Mouse (Mus musculus): ENCODE measurements at regions not wholly inside any gene's neighbourhood (a gene's known extent, or its start where the extent isn't known, plus 50 kb on each side); places are given as distances from the start of the nearest gene placed in this dataset.

DNA sequence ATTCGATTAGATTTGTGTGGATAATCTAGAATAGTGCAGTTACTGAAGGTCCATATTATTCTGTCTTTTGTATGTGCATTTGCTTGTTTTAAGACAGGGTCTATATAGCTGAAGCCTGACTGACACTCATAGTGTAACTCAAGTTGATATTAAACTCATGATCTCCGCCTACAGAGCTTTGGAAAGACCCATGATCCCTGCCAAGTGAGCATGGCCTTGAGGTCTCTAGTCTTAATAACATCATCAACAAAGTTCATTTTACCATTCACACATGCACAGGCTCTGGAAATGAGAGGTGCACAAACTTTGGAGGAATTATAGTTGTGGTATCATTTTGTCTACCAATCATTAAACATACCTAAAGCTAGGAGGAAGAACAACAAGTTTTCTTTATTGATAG, 412.4 kb upstream of the Adamts16 start:
- no peak for DNase-seq (ENCODE audit: low spot score in 2 of 2)

- DNase-seq (ENCODE audit: low spot score in 2 of 2) = no peak
Observed at GRCm38 (mm10) chr13:71248261-71249031, 406.8 kb upstream of the Adamts16 start.

DNA sequence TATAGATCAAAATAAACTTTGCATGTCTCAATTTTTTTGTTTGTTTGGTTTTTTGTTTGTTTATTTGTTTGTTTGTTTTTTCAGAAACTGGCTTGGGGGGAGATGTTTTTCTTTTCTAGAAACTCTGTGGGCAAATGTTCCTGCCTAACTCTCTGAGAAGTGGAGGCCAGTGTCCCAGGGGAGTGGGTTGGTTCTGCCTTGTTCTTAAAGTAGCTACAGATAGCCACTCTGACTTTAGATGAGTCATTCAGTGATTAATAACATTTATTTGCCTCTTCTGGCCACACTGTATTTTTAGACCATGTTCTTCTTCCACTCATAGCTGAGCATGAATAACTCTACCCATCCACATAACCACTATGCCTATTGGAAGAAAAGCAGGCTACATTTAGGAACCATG, 405.6 kb upstream of the Adamts16 start:
- no peak for DNase-seq (ENCODE audit: low spot score in 2 of 2)

DNA sequence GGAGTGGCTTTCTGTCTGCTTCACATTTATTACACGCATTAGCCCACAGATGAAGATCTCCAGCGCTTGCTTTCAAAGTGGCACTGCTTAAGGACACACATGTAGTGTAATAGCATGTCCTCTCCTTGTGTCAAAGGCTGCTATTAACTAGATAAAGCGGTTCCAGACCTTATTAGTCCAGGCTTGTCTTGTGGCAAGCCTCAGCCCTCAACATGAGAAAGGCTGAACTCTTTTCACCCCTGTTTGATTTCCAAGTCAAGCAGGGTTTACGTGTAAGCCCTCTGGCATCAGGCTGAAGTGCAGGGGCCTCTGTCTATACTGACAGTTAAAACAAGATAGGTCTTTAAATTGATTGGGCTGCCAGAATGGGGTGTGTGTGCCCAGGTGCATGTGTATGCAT, 403.7 kb upstream of the Adamts16 start:
- no peak for DNase-seq (ENCODE audit: low spot score in 2 of 2)

GRCm38 (mm10) chr13:71239782-71240181, 398.2 kb upstream of the Adamts16 start:
- DNase-seq (ENCODE audit: low spot score in 2 of 2) = no peak

GRCm38 (mm10) chr13:71235338-71235737, 393.7 kb upstream of the Adamts16 start:
- DNase-seq (ENCODE audit: low spot score in 2 of 2) = no peak

DNA sequence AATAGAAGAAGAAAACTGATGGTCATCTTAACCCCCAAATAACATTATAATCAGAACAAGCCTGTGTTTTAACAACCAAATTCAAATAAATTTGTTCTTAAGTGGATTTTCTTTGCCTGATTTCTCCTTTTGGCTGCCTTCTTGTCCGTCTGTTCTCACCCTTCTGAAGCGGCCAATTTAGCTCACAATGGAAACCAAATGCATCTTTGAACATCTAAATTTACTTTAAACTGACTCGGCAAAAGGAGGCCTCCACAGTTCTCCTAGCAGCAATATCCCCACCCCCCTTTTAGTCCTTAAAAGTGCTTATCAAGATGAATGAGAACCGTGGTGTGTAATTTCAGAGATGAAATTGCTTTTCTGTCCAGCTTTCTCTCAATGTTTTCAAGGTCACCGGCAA, 389.6 kb upstream of the Adamts16 start:
- peak; percentile 6 to 13 for DNase-seq (ENCODE audit: low spot score in 2 of 2)

DNA sequence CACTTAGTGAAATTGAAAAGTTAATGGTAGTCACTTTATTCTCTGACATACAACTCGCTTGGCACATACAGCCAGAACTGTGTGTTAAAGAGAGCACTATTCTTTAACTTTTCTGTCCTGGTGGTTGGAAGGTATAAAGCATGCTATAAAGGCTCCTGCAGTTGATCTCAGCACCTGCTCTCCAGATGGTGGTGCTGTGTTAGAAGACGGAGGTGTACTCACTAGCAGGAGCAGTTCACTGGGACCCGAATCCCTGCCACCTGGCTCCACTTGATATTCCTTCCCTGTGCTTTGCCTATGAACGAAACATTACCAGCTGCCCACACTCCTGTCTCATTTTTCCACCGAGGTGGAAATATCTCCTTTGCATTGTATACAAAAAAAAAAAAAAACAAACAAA, 373.2 kb upstream of the Adamts16 start:
- no peak for DNase-seq (ENCODE audit: low spot score in 2 of 2)

- DNase-seq (ENCODE audit: low spot score in 2 of 2) = no peak
Observed at GRCm38 (mm10) chr13:71211363-71211762, 369.8 kb upstream of the Adamts16 start.

GRCm38 (mm10) chr13:71210658-71211251, 369.1 kb upstream of the Adamts16 start:
- DNase-seq (ENCODE audit: low spot score in 2 of 2) = no peak

DNA sequence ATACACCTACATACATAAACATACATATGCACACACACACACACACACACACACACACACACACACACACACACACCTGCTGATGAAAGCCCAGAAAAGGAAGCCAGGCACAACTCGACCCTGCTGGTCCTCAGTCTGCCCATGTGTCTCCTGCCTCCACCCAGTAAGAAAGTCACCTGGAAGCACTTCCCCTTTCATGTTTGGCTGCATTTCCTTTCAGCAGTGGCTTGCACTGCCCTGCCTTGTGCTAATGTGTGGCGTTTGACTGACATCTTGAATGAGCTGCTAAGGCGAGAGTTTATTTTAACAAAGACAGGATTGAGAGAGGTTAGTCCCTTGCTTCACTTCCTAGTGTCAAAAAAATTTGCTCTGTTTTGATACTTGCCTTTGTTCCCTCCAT, 364.1 kb upstream of the Adamts16 start:
- no peak for DNase-seq (ENCODE audit: low spot score in 2 of 2)

- no peak for DNase-seq (ENCODE audit: low spot score in 2 of 2)
Observed at GRCm38 (mm10) chr13:71200656-71201055, 359.0 kb upstream of the Adamts16 start.

- no peak for DNase-seq (ENCODE audit: low spot score in 2 of 2)
Observed at GRCm38 (mm10) chr13:71195675-71196074, 354.1 kb upstream of the Adamts16 start.

DNA sequence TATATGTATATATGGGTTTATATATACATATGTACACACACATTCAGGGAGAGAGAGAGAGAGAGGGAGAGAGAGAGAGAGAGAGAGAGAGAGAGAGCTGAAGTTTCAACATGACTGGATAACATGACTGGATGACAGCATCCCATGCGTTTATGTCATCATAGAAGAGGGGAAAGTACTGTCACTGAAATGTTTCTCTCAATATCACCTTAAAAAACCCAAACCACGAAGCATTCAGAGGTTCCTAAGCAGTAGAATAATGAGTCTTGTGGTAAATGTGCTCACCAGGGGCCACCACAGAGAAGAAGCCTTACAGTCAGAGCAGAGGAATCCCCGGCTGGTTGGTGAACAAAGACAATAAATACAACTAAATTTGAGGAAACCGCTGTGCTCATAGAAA, 342.9 kb upstream of the Adamts16 start:
- no peak for DNase-seq (ENCODE audit: low spot score in 2 of 2)

GRCm38 (mm10) chr13:71179083-71179482, 337.5 kb upstream of the Adamts16 start:
- DNase-seq (ENCODE audit: low spot score in 2 of 2) = no peak

DNA sequence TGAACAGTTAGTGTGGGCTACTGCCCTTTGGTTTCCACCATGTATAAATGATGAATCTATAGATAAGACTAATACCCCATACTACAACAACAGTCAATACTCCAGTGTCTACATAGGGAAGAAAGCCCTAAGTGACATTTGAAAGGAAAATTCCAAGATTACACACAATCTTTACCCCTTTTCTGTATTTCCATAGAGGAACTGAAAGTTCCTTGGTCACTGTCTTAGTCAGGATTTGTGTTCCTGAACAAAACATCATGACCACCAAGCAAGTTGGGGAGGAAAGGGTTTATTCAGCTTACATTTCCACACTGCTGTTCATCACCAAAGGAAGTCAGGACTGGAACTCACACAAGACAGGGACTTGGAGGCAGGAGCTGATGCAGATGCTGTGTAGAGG, 332.7 kb upstream of the Adamts16 start:
- DNase-seq (ENCODE audit: low spot score in 2 of 2) = no peak

DNA sequence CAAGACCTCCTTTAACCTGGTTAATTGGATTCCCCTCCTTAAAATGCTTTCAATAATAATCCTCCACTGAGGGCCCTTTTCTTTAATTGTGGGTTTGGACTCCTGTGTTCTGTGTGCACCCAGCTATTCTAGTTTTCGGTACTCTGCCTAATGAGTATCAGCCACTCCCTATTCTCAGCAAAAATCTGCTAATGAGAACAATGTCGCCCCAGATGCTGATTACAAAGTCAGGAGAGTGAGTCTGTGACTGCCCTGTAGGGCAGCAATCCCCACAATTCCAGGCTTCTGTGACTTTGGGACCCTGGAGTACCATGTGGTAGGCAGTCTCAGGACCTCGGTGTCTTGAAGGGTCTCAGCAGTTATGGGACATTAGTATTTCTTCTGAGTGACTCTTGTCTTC, 324.6 kb upstream of the Adamts16 start:
- DNase-seq (ENCODE audit: low spot score in 2 of 2) = no peak

GRCm38 (mm10) chr13:71165096-71165920, 323.7 kb upstream of the Adamts16 start:
- no peak for DNase-seq (ENCODE audit: low spot score in 2 of 2)

- DNase-seq (ENCODE audit: low spot score in 2 of 2) = no peak
Observed at GRCm38 (mm10) chr13:71164012-71164411, 322.4 kb upstream of the Adamts16 start.

DNA sequence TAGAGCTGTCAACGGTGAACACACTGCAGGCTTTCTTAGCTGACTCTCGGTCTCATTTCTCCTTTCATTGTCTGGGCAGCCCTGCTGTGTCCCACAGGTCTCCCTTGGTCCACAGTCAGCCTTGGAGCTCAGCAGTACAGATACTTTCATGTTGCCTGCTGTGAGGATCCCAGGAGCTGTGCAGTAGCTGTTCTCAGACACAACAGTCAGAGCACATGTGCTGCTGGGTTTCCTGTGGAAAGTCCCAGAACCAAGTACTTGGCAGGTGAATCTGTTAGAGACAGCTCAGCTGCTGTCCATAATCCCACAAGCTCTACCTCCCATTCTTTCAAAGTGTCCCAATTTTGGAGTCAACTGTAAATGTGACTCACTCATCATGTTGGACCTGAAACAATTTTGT, 321.3 kb upstream of the Adamts16 start:
- no peak for DNase-seq (ENCODE audit: low spot score in 2 of 2)

- DNase-seq (ENCODE audit: low spot score in 2 of 2) = no peak
Observed at GRCm38 (mm10) chr13:71158300-71158860, 316.8 kb upstream of the Adamts16 start.
